Mouse (Mus musculus) ovary, postnatal 14 days (tissue): ENCODE data around the gene Tldc2.

ENCODE experiments used
- DNase-seq: peaks from one replicate; pipeline ENCODE4 v3.0.0; 2022; ENCODE audit warnings: low spot score

Tldc2 gene

DNA sequence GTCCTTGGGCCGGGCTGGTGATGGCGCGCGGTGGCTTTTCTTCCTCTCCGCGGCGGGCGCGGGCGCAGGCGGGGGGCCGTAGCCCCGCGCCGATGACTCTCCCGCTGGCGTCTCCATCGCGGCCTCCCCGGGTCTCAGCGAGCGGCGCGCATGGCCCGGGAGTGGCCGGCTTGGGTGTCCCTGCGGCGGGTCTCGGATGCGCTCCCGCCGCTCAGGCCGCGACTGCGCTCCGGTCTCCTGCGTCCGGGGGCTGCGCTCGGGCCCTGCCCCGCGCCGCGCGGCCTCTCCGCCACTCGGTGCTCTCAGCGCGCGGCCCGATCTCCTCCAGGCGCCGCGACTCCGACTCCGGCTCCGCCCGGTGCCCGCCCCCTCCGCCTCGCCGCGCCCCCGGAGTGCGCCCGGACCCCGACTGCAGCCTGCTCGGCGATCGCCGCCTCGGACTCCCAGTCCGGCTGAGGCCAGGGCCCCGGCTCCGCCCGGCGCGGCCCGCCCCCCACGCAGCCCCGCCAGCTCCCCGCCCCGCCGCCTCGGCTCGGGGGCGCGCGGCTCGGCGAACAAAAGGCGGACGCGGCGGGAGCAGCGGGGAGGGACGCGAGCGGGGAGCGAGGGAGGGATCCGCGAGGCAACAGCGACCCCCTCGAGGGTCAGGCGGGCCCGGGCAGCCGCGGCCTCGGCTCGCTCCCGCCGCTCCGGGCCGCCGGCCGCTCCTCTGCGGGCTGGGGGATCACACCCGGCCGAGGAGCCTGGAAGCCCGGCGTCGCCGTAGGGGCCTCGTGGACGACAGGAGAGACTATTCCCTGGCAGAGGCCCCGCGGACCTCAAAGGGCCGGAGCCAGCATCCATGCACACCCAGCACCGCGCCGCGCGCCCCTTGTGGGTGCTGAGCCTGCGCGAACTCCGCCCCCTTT lies 7.8 kb upstream of the Tldc2 start, which contains the start of gene Soga1:
TSS of gene Soga1 (minus strand) at position 462 of the 908 bp plus-strand sequence.
- peak; percentile 78 for DNase-seq

DNA sequence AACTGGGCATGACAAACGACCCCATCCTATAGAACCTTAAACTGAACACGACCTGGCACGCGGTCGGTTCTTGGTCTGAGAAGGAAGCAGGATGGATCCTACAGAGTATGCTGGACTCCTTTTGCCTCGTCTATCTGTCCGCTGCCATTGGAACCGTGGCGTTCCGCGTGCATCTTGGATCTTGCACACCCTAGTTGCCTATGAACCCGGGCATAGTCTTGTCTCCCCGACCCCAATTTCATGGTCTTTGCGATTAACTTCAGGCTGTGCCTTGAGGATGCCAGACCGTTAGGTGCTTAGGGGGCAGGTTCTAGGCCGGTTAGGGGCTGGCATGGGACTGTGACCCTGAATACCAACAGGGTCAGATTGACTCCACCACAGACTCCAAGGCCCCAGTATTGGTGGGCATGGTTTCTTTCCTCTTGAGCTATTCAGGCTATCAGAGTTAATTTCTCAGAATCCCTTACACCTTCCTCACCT lies 7.1 kb upstream of the Tldc2 start:
- DNase-seq, result no peak

DNA sequence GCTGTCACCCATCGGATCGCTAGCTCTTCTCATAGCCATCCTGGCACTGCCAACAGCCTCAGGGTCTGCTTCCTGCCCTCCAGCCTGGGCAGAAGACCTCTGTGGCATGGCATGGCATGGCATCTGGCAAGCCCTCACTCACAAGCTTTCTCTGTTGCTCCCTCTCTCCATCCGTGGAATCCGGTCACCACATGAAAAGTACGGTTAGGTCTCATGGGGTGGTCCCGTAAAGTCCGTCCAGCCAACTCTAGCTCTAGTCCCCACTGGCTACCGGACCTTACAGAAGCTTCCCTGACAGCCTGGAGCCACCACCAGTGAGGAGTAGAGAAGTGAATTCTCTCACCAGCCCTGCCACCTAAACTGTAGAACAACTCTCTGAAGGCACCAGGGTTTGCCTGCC lies 5.5 kb upstream of the Tldc2 start:
- DNase-seq, result no peak

DNA sequence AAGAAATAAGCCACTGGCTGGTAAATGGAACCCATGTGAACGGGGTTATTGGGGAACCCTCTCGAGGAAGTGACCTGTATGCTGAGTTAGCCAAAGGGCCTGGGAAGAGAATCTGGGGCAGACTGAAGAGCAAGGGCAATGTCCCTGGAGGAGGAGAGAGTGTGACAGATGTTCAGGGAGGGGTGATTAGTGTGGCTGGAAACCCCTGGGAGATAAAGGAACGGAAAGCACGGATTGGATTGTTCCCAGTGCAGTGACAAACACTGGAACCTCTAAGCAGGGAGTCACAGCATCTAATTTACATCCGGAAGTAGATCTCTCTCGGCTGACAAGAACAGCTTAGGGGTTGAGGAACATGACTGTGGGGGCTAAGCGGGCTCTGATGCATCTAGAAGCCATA lies 4.9 kb upstream of the Tldc2 start:
- DNase-seq, result no peak

DNA sequence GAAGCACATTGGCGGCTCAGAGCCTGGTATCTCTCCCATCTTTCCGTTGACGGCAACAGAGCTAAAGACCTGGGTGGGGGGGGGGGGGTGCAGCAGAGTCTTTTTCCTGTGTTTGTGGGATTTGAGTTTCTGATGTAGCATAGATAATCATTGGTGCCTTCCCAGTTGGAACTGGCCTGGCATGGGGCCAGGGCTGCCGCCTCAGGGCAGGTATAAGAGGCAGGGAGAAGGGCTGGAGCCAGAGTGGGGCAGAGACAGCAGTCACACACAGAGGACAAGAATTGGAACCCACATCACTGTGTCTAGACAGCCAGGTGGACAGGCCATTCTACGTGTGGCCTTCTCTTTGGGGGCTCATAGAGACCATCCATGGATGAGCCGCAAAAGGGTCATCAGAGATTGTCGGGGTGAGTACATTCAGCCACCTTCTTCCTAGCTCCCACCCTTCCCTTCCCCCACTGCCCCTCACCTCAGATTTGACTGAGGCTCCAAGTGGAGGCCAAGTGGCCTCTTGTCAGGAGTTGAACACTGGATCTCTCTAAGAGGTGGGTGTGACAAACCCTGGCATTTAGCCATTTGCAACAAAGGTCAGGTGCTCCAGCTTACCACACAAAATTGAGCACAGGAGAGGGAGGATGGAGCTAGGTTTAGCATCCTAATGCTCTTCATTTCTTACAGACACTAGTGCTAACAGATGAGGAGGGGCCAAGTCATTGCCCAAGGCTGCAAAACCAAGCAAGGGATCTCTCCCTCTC lies 1.8 kb upstream of the Tldc2 start:
- DNase-seq, result no peak

DNA sequence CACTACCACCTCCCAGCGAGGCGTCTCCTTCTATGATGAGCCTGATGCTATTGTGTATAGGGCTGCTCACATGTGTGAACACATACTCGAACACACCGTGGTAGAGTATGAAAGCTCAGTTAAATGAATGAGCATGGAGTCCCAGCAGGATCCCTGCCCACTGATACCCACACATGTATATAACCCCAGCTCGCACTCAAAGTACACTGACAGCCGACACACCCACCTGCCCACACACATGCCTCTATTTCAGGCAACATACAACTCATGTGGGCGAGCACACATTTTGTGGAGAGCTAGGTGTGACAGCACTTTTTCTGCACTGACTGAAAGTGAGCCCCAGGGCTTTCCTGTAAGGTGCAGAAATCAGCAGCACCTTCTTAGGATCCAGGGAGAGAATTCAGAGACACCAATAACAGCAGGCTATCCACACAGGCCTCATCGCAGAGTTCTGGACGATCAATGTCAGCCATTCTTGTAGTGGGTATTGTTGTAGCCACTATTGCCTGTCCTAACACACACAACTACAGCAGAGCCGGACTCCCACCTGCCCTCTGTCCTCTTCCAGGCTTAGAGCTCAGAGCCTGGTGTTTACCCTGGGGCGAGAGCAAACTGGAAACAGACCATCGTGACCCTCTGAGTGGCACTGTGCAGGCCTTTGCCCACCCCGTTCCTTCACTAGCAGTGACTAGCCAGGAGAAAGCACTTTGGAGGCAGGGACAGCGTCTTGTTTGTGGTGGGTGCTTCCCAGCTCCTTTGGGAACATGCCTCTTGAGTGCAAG lies 872 bp downstream of the Tldc2 start:
- no peak for DNase-seq

DNA sequence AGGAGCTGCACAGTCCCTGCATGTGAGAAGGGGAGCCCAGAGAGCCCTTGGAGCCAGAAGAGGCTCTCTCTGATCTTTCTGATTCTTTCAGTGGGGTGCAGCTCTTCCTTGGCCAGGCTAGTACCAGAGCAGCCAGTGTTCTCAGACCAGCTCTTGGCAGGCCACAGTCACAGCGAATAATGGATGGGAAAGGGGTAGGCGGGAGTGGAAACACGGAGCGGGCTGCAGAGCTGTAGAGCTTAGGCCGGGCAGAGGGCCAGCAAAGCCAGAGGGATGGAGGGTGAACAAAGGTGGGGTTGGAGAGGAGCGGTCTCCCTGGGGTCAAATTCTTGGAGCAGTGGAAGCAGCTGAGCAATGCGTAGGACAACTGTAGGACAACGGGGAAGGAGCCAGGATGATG lies 5.2 kb downstream of the Tldc2 start:
- no peak for DNase-seq

DNA sequence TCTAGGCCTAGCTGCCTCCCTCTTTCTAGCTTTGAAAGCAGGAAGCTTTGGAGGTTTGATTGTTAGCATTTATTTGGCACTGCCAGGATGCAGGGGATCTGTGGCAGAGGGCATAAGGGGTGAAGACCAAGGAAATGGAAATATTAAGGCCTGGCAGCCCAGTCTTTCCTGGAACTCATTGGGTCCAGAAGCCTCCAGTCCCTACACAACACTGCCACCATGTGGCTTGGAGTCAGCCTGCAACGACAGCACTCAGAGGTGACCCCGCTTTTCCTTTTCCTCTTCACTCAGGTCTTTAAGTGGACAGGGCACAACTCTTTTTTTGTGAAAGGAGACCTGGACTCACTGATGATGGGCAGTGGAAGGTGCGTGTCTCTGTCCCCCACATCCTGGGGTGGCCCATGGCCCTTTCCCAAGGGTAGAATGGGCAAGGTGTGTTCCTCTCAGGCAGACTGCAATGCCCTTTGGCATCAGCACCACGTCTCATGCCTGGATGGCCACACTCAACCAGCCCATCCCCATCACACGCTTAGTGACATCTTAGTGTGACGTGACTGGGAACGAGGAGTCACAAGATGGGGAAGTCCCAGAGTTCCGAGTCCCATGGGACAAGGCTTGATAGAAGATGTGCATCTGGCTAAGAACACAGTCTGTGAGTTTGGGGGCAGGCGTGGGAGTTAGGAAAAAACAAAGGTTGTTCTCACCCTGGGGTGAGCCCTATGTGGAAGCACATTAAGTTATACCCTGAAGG lies 8.3 kb downstream of the Tldc2 start:
- peak; percentile 78 for DNase-seq

DNA sequence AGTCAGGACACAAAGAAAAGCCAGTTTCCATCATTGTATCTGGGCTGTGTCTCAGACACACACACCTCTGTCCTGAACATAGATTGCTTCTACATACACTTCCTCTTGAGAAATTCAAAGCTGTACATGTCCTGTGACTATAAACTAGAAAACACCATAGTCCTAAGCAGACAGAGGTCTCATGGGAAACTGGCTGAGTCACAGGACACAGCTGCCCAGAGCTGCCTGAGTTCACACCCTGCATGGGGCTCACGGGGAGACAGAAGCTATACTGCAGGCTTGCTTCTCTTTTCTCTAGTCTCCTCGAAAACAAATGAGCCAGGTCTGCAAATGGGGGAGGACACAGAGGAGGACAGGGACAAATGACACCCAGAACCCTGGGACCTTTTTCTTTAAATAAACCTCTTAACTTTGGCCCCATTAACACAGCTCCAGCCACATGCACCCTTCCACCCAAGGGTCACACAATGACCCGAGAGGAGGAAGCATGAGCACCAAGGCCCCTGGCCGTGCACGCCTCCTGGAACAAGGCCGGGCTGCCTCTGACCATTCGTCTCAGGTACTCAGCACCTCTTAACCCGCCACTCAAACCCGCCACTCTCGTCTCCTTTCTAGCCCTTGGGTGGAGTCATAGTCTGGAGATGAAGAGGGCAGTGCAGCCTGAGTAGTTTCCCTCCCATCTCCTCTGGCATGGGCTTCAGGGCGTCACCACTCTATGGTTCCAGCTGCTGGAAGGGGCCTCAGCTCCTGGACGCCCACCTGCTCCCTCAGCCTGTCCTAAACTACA lies 12.9 kb downstream of the Tldc2 start:
- no peak for DNase-seq

DNA sequence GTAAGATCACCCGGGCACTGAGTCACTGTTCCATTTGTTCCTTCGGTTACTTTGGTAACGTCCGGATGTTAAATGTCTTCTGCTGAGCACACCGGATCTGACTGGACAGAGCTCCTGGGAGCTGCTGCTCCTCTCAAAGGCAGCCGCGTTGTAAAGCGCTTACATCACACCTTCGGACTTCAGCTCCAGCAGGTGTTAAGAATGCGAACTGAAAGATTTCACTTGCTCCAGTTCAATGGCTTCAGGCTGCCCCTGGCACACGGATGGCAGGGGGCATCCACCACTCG lies 13.4 kb downstream of the Tldc2 start:
- no peak for DNase-seq

DNA sequence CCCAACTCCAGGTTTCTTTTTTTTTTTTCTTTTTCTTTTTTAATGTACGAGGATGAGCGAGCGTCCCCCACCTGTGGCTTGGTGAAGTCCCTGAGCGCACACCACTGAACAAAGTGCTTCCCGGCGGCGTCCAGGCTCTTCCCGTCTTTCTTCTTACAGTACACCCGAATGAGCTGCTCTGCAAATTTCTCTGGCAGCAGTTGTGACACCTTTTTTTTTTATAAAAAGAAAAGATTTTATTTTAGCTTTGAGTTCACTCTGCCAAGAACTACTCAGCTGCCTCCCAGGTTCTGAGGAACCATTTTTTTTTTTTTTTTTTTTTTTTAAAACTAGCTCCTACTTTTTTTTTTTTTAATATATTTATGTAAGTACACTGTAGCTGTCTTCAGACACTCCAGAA lies 14.8 kb downstream of the Tldc2 start:
- no peak for DNase-seq

DNA sequence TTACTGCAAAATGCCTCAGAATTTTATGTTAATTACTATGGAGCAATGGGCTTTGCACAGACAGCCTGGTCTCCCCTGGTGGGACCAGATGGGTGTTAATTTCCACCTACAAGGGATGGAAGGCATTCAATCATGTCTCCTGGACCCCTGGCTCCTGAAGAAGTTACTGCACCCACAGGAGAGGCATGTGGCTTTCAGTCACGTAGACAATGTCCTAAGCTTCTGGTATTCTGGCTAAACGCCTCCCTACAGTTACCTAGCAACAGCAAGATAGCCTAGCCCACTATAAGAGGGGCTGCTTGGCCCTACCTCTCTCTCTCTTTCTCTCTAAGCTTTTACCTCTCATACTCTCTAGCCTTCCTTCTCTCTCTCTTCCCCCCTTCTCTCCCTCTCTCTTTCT lies 15.4 kb downstream of the Tldc2 start:
- no peak for DNase-seq

DNA sequence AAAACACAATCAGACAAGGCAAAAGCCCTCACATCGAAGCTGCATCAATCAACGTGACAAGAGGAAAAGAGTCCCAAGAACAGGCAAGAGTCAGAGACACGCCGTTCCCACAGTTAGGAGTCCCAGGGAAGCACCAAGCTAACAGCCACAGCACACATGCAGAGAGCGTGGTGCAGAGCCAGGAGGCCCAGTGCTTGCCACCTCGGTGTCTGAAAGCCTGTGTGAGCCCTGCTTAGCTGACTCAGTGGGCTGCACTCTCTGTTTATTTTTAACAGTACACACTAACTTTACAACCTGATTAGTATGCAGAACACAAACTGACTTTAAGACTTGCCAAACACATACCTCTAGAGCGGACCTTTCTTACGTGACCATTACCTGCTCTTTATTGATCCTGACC lies 17.6 kb downstream of the Tldc2 start:
- no peak for DNase-seq

DNA sequence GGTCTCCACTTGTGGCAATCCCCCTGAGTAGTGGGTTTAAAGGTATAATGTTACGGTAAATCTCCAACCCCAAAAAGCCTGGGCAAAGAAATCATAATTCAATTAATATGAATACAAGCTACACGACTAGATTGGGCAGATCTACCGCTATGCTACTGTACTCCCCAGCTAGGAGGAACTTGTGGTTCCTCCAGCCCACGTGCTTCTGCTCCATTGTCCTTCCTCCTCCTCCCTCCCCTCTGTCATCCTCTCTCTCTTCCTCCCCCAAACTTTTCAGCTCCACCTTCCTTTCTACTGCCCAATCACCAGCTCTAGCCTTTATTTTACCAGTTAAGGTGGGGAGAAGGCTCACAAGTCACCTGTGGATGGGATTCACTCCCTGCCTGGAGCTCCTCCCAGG lies 21.4 kb downstream of the Tldc2 start:
- DNase-seq, result no peak

DNA sequence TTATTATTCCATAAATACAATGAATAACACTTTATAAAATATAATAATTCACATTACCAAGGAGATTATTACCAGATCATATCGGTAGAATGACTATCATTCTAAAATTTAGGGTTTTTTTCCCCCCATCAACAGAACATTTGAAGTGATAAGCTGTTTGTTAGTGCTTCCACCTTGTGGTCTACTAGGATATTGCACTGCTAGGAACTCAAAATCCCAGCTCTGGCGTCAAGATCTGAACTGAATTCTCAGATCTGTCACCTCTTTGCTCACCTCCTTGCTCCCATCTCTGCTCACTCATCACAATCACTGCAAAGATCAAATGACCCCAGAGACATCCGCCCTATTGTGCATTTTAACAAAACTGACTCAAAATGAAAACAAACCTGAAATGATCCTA lies 30.1 kb downstream of the Tldc2 start:
- no peak for DNase-seq

DNA sequence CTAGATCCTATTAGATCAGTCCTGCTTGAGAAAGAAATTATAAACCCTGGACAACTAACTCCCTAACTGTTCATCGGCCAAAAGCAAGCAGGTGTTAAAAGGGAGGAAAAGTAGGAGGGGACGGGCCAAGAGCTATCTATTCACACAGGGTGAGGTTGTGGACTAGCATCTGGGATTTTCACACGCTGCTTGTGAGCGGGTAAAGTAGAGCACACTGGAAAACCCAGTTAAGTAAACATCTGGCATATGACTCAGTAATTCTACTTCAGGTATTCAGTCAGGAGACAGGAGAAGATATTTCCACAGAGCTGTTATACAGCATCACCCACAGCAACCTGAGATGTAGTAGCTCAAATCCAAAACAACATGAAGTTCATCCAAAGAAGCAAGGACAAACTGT lies 31.7 kb downstream of the Tldc2 start:
- DNase-seq, result no peak

DNA sequence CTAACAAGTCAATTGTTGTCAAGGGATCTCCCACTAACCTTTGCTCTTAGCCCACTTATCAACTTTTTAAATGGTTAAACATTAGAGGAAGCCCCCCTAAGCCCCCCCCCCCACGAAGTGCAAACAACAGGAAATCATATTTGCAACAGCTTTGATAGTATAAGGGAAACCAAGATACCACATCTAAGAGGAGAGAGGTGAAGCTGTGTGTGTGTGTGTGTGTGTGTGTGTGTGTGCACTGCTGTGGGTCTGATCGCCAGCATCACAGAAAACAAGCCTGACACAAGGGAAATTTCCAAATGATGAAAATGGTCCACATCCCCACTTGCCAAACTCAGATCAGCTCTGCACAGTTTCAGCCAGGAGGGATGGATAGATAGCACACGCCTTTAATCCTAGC lies 32.2 kb downstream of the Tldc2 start:
- no peak for DNase-seq

DNA sequence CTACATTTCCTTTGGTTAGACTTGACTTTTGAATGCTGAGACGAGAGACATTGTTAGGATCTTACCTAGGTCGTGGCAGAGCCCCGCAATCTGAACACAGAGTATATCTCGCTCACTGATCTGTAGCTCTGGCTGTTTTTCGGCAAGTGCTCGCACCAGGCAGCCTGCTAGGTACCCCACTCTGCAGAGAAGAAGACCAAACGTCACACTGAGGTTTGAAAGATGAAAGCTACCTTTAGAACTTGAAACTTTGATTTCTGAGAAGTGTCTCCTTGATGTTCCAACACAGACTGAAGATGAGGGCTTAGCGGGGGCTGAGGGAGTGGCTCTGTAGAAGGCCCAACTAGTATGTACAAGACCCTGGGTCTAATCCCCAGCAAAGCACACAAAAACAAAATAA lies 34.9 kb downstream of the Tldc2 start:
- no peak for DNase-seq

DNA sequence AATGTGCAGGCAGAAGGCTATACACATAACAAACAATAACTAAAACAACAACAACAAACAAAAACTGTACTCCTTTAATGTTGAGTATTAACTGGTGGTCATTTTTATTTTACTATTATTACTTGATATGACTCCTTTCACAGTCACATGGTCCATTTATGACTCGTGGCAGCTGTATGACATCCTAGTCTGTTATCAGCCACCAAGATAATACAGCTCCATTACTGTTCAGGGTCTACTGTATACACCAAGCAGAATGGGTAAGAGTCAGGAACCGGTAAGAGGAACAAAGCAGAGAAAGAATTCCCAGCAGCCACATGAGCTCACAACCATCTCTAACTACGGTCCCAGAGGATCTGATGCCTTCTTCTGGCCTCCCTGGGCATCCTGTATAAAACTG lies 38.4 kb downstream of the Tldc2 start:
- DNase-seq, result no peak

DNA sequence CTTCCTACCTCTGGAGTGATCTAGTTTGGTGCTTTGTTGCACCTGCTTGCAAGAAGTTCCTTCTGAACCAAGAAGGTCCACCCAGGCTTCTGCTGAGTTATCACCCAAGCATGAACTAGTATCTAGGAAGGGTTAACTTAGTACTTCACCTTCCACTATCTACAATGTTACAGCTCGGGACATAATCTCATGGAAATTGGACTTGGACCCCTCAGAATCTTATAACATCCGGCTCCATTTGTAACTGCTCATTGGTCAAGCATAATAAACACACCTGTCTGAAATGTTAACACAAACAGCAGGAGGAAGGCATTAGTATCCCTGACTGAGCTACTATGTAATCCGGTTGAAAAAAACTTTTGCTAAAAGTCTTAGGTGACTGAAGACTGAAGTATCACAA lies 40.5 kb downstream of the Tldc2 start:
- DNase-seq, result no peak

DNA sequence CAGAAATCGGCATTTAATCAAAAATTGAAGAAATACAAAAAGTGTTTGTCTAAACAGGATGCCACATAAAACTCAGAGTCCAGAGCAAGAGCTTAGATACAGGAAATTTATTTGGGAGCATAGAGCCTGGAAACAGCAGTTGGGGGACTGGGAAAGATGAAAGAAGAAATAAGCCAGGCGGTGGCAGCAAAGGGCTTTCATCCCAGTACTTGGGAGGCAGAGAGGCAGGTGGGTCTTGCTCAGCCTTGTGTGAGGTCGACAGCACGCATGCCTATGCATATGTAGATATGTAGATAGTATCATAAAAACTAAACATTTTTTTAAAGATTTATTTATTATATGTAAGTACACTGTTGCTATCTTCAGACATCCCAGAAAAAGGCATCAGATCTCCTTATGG lies 41.2 kb downstream of the Tldc2 start:
- no peak for DNase-seq
